Mouse (Mus musculus): ENCODE measurements around the gene Adk.

DNA sequence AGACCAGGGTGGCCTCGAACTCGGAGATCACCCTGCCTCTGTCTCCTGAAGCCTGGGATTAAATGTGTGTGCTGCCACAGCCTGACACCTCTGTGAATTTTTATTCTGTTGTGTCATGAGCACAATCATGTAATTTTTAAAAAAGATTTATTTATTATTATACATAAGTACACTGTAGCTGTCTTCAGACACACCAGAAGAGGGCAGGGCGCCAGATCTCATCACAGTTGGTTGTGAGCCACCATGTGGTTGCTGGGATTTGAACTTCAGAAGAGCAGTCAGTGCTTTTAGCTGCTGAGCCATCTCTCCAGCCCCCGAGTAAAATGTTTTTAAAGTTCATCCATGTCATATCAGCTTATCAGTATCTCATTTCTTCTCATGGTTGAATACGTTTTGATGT is 33.3 kb downstream of the Adk start:
- no peak for TF ChIP-seq ZNF384 (IDR thresholded peaks at IDR 0.05; ENCODE audit: low read depth, low read length)
- no peak for TF ChIP-seq CHD2 (IDR thresholded peaks at IDR 0.05; ENCODE audit: low read depth, low read length)
- TF ChIP-seq MAFK (IDR thresholded peaks at IDR 0.05; ENCODE audit: insufficient read depth, low read depth, low read length) = no peak
- no peak for TF ChIP-seq ZC3H11A (IDR thresholded peaks at IDR 0.05; ENCODE audit: borderline replicate concordance, low read depth, low read length)
- TF ChIP-seq HCFC1 (IDR thresholded peaks at IDR 0.05; ENCODE audit: borderline replicate concordance, insufficient read depth, low read length) = no peak
